Mouse (Mus musculus) kidney, adult 18-20 months (tissue): ENCODE measurements around the gene Ecd.

Source experiments
- DNase-seq: peaks from one replicate; pipeline ENCODE4 v3.0.0; 2021

The Ecd gene

DNA sequence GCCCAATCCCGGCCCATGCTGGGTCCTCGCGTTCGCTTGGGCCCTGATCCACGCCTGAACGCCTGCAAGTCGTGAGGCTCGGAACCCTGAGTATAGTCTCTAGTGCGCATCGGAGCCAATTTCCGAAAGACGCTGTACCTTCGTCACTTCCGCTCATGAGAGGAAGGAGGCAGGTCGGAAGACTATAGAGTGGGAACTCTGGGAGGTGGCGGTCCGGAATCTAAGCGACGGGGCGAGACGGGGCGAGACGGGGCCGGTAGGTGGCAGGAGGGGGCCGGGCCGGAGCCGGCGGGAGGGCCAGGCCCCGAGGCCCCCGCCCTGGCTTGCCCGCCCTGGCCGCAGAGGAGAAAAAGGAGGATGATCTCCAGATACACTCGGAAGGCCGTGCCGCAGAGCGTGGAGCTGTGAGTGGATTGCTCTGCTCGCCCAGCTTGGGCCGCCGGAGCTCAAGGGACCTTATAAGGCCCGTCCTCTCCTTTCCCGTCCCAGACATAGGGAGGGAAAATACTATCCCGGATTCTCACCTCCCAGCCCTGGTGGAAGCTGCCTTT is at the start of gene Ecd, which contains the start of gene Fam149b:
Ecd (minus strand) TSS at position 131 of the 551 bp plus-strand sequence.
Fam149b (plus strand) TSS at position 172 of the 551 bp plus-strand sequence.
- peak; percentile 93 for DNase-seq

DNA sequence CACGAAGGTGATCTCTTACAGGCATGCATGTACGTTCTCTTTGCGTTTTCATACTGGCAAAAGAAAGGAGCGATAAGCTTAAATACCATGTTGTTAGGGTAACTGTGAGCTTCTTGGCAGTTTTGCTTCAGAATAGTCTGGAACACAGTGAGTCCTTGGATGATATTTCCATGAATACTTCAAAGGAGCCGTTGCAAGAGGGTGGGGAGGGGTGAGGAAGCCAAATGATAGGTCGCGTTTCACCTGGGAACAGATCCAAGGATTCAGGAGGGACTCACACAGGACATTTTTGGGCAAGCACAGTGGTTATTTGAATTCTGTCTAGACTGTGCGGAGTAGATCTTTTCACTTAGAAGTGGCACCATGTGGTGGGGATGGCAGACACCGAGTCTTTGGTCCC is 49.3 kb upstream of the Ecd start:
- DNase-seq: no peak

DNA sequence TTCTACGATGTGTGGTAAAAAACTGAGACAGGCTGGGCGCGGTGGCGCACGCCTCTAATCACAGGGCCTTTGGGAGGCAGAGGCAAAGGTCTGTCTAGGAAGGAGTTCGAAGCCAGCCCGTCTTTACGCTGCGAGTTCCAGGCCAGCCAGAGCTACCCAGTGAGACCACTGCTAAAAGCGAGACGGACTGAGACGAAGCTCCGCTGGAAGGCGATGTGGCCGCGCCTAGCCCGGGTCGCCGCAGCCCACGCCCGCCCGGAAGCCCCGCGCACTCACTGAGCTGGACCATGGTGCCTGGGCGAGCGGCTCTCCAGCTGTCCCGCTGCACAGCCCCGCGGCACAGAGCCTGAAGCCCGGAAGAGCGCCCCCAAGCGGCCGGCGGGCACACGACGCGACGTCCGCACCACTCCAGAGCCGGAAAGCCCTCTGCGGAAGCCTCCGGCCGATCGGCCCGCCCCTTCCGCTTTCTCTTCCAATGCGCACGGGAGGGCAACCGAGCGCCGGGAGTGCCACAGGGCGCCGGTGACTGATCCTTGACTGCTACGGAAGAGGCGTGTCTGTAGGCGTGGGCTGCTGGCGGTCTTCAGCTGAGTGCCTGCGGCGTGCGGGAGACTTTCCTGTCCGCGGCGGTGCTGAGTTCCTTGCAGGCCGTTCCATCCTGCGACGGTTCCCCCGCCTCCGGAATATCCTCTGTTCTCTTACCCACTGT is 45.4 kb upstream of the Ecd start, which contains the start of gene Mrps16:
Mrps16 (minus strand) TSS at position 430 of the 709 bp plus-strand sequence.
- peak; percentile 92 for DNase-seq

DNA sequence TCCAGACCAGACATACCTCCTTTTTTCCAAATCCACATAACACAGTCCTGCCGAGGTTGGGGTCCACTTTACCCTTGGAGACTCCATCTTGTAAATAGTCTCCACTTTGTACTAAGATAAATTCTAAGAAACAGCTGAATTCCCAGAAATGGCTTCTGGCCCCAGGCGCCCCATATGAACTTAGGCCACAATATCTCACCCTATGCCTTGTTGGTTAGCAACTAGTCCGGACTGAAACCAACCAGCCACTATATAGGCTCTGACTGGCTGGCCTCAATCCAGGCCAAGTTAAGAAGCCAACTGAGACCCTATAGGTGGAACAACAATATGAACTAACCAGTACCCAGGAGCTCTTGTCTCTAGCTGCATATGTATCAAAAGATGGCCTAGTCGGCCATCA is 44.4 kb upstream of the Ecd start:
- no peak for DNase-seq

DNA sequence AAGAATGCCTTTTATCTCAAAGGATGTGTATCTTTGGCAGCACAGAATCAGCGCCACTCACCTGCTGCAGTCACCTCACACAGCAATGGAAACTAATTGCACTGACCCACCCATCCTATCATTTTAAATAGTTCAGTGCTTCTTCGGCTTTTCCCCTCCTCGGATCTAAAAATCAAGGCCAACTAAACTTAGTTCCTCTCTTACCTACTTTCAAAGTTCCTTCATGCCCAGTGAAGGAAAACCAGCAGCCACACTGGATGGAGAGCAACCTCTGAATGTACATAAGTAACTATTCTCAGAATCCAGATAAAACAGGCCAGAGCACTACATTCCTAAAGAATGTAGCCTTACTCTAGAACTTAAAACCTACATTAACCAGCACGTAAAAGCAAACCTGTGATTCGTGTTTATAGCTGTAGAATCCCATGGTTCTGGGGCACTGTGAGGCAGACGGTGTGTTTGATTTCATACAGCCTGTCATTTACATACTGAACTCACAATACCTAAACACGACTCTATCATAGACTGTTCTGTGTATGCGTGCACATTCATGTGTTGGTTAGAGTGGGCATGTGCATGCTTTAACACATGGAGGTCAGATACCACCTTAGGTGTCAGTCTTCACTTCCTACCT is 41.6 kb upstream of the Ecd start:
- DNase-seq: no peak

DNA sequence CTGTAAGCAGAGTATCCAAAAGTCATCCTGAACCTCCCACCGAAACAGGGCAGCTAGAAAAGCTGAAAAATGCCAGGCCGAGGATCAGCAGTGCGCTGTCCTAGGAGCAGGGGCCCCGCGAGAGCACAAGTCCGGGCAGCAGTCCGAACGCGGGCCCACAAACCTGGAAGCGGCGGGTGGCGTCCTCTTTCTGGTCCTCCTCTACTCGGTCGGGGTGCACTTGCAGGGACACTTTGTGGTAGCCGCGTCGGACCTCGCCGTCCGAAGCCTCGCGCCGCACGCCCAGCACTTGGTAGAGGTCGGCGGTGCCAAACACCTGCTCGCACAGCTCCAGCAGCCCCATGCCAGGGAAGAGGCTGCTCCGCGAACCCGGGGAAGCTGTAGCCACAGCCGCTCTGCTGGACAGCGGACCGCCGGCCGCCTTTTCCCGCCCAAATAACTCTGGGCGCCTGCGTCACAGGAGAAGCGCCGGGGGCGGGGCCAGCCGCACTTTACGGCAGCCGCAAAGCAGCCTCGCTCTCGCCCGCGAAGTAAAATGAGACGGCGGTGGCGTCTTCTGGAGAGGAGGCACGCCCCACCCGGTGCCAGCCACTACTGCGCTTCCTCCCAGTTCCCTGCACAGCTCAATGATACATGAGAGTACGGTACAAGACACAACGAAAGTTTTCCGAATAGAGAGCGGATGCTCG is 40.7 kb upstream of the Ecd start, which contains the start of gene Dnajc9:
Dnajc9 (minus strand) TSS at position 470 of the 689 bp plus-strand sequence.
- DNase-seq: peak; percentile 96

DNA sequence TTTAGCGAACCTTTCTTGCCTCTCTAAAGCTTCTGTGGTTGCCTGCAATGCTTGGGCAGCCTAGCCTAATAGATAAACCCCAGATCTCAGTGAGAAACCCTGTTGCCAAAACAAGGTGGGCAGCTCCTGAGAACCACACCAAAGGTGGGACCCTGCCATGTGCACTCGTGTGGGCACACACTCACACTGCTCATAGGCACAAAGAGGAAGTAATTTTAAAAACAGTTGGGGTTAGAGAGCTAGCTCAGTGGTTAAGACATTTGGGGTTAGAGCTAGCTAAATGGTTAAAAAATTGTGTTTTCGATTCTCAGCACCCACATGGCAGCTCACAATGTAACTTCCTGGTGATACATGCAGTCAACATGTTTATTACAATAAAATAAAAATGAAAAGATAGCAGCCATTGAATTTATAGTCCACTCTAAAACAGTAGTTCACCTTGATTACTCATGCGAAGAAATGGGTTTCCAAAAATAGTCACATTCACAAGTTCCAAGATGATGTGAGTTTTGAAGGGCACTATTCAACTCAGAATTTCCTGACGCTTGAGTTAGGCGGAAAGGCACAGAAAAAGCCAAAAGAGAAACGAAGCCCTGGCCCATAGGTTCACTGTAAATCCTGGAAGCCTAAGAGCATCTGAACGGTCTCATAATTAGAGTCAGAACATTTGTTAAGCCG is 32.0 kb upstream of the Ecd start:
- DNase-seq: no peak

DNA sequence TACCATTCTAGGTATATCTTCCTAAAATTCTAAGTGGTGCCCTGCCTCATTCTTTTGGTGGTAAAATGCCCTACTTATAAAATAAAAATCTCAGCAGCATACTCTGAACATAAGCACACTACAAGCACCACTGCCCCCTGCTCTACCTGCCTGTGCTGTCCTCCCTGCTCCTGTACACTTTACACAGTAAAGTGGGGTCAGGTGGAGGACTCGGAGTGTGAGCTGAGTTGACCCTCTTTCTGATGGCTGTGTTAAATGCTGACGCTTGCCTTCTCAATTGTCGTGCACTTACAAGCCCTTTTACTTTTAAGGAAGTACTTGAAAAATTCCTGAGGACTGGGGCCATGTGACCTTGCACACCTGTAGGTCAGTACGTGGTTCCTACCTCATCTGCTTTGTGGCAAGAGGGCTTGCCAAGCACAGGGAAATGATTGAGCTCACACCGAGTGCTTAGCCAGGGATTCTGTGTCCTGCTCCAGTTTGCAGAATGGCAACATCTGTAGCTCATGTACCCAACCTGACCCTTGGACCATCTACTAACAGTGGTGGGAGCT is 31.2 kb upstream of the Ecd start:
- DNase-seq: no peak

DNA sequence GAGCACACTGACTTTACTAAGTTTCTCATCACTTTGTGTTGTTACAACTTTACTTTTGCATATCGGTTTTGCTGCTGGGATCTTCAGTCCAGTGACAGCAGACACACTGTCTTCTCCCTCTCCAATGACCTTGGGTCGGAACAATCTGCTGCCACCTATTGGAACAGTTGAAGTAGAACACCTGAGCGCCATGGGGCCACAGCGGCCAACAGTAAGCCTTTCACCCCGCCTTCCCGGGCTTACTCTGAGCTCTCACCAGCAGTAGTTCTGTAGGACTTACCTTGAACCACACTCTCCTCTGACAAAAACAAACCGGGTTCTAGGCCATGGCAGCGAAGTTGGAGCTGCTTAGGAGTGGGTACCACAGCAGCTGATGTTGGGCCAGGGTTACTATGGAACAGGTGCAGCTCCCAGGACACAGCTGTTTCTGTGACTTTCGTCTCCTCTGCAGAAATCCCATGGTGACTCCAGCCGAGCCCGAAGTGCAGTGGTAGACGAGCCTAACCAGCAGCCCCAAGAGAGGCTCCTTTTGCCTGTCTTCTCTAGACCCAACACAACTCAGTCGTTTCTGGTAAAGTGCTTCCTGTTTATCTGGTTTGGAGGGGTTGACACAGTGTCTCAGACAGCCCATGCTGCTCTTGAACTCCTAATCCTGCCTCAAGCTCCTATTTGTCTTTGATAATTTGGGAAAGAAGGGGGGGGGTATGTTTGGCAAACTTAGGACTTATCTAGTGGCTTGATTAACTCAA is 30.6 kb upstream of the Ecd start:
- DNase-seq: peak; percentile 63

DNA sequence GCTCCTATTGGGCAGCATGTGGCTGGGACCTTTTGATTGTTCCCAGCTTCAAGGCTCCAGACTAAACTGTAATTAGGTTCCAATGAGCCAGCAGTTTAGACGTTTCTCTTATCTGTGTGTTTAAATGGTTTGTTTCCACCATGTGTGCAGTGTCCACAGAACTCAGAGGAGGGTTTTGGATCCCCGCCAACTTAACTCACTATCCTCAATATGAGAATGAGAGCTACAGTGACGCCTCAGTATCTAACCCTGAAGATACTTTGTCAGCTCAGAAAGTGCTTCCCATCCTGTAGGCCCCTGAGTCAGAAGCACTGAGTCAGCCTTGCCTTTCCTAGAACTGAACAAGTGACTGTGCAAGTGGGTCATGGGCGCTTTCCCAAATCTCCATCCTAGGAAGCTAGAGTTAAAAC is 29.2 kb upstream of the Ecd start:
- no peak for DNase-seq

DNA sequence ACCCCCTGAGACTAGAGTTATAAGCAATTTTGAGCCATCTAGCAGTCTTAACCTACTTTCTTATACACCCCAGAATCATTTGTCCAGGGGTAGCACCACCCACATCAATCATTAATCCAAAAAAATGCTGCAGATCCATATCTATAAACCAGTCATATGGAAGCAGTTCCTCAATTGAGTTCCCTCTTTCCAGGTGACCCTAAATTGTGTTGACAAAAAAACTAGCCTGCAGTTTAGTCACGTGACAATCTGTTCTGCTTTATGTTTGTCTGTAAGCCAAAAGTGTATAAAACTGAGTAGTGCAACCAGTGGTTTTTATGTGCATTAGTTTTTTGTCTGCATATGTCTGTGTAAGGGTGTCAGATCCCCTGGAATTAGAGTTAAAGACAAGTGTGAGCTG is 23.9 kb upstream of the Ecd start:
- no peak for DNase-seq

DNA sequence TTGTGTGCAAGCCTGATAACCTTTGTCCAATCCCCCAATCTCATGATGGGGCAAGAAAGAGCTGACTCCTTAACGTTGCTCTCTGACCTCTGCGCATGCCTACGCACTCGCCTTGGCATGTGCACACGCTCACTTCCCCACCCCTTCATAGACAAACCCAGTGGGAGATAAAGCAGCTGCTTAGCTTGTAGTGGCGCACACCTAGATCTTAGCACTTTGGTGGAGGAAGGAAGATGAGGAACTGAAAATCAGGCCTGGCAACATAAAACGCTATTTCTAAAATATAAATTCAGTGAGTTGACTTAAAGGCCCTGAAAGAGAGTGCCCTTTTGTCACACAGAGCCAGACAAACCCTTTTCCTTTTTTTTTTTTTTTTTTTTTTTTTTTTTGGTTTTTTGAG is 22.9 kb upstream of the Ecd start:
- DNase-seq: no peak

DNA sequence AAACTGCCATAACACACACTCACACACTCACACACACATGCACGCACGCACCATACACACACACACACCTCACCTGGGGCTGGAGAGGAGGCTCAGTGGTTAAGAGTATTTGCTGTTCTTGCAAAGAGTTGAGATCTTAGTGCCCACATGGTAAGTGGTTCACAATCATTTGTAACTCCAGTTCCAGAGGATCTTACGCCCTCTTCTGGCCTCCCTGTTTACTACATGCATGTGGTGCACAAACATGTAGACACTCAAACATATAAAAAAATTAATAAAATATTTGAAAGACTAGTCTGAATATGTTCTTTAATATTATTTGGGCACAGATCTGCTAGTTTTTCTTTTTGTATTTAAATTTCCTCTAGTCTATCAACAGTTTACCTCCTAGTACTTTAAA is 20.4 kb upstream of the Ecd start:
- no peak for DNase-seq

DNA sequence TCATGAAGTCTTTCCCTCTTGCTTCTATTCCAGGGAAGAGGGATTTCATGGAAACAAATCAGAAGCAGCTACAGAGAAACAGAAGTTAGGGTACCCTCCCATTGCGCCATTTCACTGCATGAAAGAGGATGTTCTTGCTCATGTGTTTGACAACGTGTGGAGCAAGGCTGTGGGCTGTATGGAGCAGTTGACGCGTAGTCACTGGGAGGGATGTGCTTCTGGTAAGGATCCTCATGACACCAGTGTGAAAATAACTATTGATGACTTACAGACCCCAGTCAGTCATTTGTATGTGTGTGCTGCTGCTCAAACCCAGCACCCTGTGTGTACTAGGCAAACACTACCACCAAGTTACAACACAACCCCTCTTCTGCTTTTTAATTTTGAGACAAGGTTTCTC is 15.3 kb upstream of the Ecd start:
- no peak for DNase-seq

DNA sequence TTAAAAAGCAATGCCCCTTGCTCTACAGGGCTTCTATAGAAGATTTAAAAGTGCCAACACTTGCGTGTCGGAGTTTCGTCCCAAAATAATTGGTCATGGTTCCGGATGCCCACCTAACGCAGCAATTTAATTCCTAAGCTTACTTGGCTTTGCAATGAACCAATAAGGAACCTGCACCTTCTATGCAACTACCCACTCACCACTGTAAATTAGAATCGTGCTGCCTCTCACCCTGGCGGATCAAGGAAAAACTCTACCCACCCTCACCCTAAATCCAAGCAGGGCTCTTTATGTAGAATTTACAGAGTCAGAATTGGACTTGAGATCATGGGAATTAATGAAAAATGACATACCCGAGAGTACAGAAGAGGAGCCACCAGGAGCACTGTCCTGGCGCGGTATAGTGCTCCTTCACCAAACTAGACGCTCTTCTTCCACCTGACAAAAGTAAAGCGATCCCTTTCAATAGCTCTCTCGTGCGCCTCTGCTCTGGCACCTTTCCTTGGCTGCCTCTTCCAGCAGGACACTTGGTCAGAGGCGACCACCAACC is 405 bp downstream of the Ecd start:
- DNase-seq: no peak

DNA sequence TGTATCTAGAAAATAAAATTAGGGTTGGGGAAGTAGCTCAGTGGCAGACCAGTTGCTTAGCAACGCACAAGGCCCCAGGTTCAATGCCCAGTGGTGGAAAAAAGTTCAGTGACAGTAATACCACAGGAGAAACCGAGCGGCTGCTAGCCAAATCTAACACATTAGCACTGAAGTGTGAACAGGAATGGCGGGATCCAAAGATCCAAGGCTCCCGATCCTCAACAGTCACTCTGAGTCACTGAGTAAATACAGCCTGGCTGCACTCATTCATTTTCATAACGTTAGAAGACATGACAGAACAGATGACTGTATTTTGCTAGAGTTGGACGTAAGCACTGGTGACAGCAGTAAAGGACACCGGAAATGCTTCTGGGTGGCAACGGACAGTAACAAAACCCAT is 2.0 kb downstream of the Ecd start:
- no peak for DNase-seq

DNA sequence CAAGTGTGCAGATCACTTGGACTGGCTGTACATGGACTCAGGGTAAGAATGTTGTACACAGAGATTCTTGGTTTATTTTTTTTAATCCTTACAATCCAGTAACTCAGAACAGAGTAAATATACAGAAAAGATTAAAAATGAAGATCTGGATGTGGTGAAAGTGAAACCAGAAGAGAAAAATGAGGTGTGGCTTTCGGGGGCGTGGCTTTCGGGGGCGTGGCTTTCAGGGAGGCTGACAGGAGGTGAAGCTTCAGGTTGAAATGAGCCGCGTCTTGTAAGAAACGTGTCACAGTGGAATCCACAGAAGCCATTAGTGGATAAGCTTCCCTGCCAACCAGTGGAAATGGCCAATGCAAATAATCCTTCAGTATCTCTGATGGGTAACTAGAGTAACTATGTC is 7.1 kb downstream of the Ecd start:
- DNase-seq: no peak

DNA sequence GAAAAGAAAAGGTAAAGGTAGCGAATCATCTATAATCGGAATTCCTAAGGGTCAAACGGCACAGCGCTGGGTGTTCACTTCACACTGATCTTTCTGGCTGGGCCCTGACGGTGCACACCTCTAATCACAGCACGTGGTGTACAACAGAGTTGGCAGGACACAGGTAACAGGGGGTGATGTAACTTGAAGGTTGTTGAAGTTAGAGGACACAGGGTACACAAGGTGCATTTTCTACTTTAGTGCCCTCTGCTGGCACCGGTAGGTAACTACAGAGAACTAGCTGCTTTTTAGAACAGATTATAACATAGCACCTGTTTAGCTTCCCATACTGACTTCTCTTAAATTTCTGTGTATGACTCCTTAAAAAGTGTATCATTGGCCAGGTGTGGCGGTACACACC is 7.8 kb downstream of the Ecd start:
- peak; percentile 37 for DNase-seq

DNA sequence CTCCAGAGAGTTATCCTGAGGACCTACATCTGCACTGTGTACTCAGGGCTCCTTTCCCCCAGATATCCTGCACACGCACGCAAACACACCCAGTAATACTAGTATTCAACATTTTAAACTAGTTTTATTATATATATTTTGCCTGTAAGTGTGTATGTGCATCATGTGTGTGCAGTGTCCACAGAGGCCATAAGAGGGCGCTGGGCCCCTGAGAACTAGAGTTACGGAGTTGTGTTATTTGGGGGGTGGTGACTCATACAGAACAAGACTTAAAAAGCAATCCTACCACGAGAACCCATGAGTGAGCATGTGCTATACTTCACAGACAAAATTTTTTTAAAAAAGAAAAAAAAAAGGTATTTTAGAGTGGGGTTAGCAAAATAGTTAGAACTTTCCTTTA is 8.5 kb downstream of the Ecd start:
- no peak for DNase-seq

DNA sequence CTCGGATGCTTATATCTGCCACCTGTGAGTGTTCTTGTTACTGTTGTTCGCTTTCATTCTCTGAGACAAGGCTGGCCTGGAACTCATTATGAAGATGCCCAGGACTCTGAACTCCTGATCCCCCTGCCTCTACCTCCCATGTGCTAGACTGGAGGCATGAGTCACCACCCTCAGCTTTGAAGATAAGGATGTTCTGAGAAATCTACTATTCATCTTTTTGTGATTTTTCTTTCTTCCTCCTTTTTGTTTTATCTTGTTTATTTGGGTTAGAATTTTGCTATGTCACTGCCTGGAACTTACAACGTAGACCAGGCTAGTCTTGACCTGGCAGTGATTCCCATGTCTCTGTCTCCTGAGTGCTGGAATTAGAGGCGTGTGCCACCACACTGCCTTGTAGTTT is 16.6 kb downstream of the Ecd start:
- no peak for DNase-seq

DNA sequence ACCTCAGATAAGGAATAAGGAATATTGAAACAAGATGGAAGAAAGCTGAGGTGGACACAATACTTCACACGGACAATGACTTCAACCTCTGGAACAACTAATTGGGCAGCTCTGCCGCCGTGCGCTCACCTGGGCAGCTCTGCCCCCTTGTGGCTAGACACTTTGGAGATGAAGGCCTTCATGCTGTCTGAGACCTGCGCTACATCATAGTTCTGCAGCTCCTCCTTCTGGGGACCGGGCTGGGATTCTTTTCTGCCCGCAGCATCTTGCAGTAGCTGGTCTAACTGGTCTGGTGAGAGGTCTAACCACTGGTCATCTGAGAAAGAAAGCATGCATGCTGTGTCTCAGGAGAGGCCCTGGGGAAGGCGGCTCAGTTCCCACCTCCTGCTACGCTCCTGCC is 19.4 kb downstream of the Ecd start:
- DNase-seq: peak; percentile 38

DNA sequence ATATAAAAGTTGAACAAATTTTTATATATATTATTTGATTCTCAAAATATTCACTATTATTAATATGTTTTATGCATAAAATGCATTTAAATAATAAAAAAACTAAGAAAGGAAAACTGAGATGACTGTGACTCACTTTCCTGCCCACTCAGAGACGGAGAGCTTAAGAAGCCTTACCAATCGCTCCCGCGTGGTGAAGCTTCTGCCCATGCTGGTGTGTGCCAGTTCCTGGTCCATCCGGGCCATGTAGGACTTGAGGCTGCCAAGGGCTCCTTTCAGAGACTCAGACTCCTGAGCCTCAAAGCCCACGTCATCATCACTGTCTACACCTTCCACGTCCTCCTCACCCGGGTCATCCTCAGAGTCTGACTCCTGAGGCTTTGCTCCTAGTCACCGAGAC is 23.7 kb downstream of the Ecd start:
- DNase-seq: no peak
